Mouse (Mus musculus) hindbrain, embryonic 12.5 days (tissue): ENCODE data around the gene Sp110. TPM values are rescaled to one million over a fixed set of nuclear protein-coding genes. Genes with fewer than 3 reads are reported as not detected.

Experiments used
- polyA plus RNA-seq: library from polyadenylated mRNA; unstranded; fragments of >200 nt; fragmentation: Nextera tagmentation; extraction: Ambion mirVana; gene quantifications from 2 replicates; pipeline ENCODE4 v1.2.1, GENCODE M21; 2016

Gene Sp110
- polyA plus RNA-seq, 1 experiment from 2014 or later = 0.84 TPM

Other genes starting within 250 kb of the Sp110 start
- not detected in 2 replicates for gene G530012D18Rik, start 23.1 kb downstream of the Sp110 start, polyA plus RNA-seq
- gene Sp140, start 1.6 kb upstream of the Sp110 start, polyA plus RNA-seq = 0.72 and 2.0 TPM in 2 replicates
- 0.62 and 1.1 TPM in 2 replicates for gene Sp100, start 51.2 kb upstream of the Sp110 start, polyA plus RNA-seq
- gene A630001G21Rik, start 179.8 kb upstream of the Sp110 start, polyA plus RNA-seq = 1.2 and 1.5 TPM in 2 replicates
- 75.3 and 80.6 TPM in 2 replicates for gene Cab39, start 194.6 kb upstream of the Sp110 start, polyA plus RNA-seq